Mouse (Mus musculus) liver, embryonic 14.5 days (tissue): ENCODE measurements around the gene Adam23.

Experiments
- CTCF ChIP-seq: IDR thresholded peaks from 2 replicates; pipeline ENCODE4 v1.5.1; 2016; ENCODE audit warnings: antibody characterized with exemption, low read depth, control low read depth
- EP300 ChIP-seq: IDR thresholded peaks from 2 replicates; pipeline ENCODE4 v1.6.1; 2016; ENCODE audit warnings: antibody characterized with exemption, low read depth

GRCm38 (mm10) chr1:63507386-63507785 is 61.7 kb downstream of the Adam23 start:
- TF ChIP-seq CTCF: no peak
- TF ChIP-seq EP300: no peak
